Mouse (Mus musculus): Measurements from ENCODE around the gene Agap3. TPM values are rescaled to one million over a fixed set of nuclear protein-coding genes. Genes with fewer than 3 reads are reported as not detected.

The Agap3 gene
- total RNA-seq, 2 experiments from 2014 or later, result 67.8 to 71.0 TPM

DNA sequence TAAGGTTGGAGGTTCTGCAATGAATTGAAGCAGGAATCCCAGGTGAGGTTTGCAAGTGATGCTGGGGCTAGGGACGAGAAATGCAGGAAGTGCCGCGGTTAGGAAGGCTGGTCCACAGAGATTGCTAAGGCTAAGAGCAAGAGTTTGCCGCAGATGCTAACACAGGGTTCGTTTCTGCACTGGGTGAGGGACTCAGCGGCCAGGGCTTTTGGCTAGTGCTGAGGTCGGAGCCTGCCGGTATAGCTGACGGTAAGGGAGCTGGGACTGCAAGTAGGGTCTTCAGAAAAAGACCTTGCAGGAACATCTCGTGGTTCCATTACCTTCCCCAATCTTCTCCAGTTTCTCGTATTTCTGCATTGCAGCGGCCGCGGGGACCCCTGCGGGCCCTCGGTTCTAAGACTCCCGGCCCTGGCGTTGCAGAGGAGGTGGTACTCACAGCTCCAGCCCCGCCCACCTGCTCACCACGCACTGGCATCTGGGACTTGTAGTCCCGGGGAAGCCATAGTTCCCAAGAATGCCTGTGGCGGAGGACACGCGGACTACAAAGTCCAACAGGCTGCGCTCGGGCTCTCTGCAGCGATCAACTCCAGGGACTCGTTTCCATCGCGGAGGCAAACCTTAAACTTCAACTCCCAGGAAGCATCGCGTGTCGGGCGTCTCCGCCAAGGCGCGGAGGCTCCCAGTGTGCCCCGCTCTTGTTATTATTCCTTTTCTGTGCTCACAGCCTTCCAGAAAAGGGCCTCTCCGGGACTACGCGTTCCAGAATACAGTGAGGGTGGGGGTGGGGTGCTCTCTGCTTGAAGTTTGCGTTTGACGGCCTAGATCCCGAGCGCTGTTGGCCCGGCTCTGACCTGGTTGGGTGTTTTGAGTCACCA lies 28.6 kb upstream of the Agap3 start, which contains the start of the genes Cdk5 and Slc4a2:
Gene Cdk5, minus strand, starts transcription at position 402 of the 875 bp plus-strand sequence.
Gene Slc4a2, plus strand, starts transcription at position 709 of the 875 bp plus-strand sequence.
- peak within 1 kb of the TSS; percentile 97 for H3K27ac ChIP-seq
- no peak for TF ChIP-seq CTCF (IDR thresholded peaks at IDR 0.05)
- peak; percentile 99 for DNase-seq
- H3K4me3 ChIP-seq, result peak within 1 kb of the TSS; percentile 78
- intact Hi-C loops (cut with DNase I), result no loop called here

DNA sequence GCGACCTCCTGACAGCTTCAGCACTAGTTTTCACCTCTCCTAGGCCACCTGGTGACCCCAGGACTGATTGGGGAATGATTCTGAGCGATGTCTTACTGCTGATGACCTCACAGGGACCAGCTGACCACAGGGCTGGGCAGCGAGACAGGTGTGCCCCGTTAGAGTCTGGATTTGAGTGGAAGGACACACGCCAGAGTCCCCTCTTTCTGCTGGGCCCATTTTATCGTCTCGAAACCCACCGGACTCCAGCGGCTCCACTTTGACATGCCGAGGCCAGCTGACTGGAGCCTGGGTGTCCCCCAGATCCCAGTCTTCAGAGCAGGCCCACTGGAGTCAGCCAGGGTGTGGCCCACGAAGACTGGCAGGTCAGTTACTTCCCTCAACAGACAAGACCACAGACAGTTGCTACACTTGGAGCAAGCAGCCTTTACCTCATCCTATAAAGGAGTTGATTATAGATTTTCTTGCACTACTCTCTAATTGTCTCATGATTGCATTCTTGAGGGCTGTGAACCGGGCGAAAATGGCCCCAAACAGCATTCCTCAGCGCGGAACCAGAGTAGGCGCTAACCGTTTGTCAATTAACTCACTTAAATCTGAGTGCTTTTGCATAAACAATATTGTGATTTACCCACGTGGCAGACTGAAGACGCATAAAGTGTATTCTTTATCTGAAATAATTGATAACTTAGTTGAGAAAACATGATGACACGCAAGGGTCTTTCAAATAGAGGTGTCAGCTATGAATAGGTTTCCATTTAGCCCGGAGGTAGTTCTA lies 27.8 kb upstream of the Agap3 start:
- peak overlapping the region; percentile 78 for H3K4me3 ChIP-seq
- peak overlapping the region; percentile 97 for H3K27ac ChIP-seq
- DNase-seq, result no peak
- no peak for TF ChIP-seq CTCF (IDR thresholded peaks at IDR 0.05)
- intact Hi-C loops (cut with DNase I), result no loop called here

DNA sequence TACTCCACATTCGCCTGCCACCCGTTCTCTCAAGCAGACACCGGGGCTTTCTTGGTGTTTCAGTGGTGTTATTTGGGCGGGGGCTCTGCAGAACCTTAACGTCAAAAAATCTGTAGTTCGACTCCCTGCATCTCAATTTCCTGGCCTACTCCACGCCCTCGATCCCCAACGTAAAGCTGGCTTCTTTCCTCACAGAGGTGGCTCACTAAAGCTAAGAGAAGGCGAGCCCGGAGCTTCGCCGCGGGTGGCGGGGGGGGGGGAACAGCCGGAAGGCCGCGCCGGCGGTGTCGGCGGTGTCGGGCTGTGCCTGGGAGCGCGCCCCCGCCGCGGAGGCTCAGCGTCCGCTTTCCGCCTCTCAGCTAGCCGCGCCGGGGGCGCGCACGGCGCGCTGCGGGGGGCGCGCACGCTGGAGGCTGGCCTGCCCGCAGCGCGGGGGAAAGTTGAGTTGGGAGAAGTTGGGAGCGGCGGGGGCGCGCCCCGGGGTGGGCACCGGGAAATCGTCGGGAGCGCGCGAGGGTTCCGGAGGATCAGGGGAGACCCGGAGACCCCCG lies 27.0 kb upstream of the Agap3 start:
- Histone ChIP-seq H3K4me3 (peak overlapping the region; percentile 78), H3K27ac (peak overlapping the region; percentile 97)
- peak; percentile 94 for DNase-seq
- no peak for TF ChIP-seq CTCF (IDR thresholded peaks at IDR 0.05)
- intact Hi-C loops (cut with DNase I), result no loop called here

DNA sequence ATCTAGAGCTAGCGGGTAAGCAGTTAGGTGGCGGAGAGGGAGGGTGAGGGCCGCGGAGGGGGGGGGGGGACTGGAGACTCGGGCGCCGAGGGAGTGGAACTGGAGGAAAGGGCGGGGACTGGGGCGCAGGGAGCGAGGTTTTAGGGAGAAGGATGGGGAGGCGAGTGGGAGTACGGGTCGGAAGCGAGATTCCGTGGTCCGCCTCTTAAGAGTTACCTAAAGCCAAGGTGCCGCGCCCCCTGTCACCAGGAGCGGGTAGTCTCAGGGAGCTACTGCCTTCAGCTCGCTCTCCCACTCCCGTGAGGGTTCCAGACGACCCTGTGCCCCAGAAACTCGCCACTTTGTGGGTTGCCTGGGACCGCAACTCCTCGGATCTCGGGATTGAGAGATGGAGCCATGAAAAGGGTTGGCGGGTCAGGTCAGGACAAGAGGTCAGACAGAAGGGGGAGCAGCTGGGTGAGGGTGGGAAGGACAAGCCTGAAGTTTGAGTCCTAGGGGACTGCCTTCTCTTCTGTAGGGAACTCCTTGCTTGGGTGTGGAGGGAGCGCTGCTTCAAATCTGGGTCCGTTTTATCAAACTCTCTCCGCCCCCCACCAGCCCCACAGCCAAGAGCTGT lies 26.4 kb upstream of the Agap3 start:
- no peak for DNase-seq
- Histone ChIP-seq H3K4me3 (peak overlapping the region; percentile 78), H3K27ac (peak overlapping the region; percentile 97)
- intact Hi-C loops (cut with DNase I), result loop anchor here (2.0 kb wide), 1 partner anchor 19 kb away; the partner anchor contains the start of gene Fastk
- TF ChIP-seq CTCF (IDR thresholded peaks at IDR 0.05), result peak; percentile 31; the same call in 1 of the 2 replicates

DNA sequence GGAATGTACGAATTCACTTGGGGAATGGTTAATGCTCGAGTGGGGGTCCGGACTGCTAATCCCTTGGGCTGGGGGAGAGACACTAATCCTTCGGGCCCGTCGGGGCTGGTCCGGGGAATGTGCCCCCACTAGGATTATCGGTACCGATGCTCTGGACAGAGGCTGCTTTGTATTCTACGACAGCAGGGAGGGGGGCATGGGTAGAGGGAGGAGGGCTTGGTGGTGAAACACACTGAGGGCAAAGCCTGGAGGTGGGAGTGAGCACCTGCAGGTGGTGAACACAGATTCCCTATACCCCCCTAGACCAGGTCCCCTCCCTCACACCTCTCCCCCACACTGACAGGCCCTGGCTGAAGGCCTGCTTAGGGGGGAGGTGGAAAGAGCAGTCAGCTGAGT lies 25.9 kb upstream of the Agap3 start:
- intact Hi-C loops (cut with DNase I), result loop anchor here (2.0 kb wide), 1 partner anchor 19 kb away; the partner anchor contains the start of gene Fastk
- Histone ChIP-seq H3K27ac (peak overlapping the region; percentile 97), H3K4me3 (peak overlapping the region; percentile 78)
- no peak for DNase-seq
- TF ChIP-seq CTCF (IDR thresholded peaks at IDR 0.05), result no peak

DNA sequence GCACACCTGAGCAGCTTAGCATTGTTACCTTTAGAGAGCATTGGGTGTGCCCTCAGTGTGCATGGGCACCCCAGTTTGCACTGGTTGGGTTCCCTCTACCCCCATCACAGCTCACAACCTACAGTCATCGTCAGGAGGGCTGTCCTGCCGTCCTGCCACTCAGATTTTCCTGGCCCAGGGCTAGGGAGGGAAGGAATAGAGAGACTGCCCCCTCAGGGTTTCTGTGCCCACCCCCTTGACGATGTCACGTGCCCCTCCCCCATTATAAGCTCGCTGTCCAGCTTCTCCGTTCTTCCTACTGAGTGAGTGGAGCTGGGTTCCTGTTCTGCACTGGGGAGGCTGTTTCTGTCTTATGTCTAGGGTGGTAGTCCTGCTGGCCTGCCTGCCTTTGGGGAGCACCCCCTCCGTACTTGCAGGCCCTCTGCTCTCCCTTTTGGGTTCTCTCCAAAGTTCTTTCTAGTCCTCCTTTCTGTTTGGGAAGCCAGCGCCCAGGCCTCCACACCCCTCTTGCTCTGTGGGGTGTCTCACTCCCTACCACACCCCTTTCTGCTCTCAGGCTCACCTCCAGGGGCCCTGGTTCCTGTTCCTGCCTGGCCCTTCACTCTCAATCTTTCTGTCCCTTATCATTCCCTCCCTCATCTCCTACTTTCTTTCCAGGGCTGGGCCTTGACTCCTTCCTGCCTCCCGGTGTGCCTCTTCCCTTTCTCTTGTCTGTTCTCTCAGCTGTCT lies 25.3 kb upstream of the Agap3 start:
- no peak for TF ChIP-seq CTCF (IDR thresholded peaks at IDR 0.05)
- DNase-seq, result no peak
- peak overlapping the region; percentile 97; the same call in 1 of the 2 replicates for H3K27ac ChIP-seq
- peak overlapping the region; percentile 78 for H3K4me3 ChIP-seq
- intact Hi-C loops (cut with DNase I), result loop anchor here (2.0 kb wide), 1 partner anchor 18 kb away; the partner anchor contains the start of gene Fastk

DNA sequence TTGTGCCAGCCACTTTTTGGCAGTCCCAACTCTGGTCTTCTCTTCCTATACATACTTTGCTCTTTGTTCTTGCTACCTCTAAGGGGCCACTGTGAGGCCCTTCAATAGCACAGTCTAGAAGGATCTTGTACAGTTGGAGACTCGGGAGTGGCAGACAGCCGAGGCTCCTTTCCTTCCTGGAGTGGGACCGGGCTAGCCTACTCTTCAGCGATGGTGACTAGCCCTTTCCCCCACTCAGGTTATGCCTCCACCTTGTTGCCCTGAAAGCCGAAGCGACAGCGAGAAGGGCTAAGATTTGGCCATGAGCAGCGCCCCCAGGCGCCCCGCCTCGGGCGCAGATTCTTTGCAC lies 24.7 kb upstream of the Agap3 start:
- no peak overlapping the region for H3K27ac ChIP-seq
- no peak overlapping the region for H3K4me3 ChIP-seq
- no peak for DNase-seq
- intact Hi-C loops (cut with DNase I), result loop anchor here (2.0 kb wide), 1 partner anchor 18 kb away; the partner anchor contains the start of gene Fastk
- TF ChIP-seq CTCF (IDR thresholded peaks at IDR 0.05), result no peak

DNA sequence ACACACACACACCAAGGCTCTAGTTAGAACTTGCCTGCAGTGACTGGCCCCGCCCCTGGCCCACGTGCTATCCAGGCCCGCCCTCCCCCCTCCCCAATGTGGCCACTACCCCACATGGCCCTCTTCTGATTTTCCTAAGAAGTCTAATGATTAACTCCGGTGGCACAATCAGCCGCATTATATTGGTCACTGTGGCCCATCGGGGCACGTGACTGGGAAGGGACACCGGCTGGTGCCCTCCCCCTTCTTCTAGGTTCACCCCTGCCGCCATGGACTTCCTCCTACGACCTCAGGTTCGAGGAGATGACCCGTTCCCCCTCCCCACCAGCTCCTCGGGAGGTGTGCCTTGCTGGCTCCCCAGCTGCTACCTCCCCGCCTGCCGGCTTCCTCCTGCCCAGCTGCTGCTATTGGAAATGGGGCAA lies 24.0 kb upstream of the Agap3 start:
- Histone ChIP-seq H3K4me3 (no peak overlapping the region), H3K27ac (no peak overlapping the region)
- intact Hi-C loops (cut with DNase I), result loop anchor here (2.0 kb wide), 1 partner anchor 17 kb away; the partner anchor contains the start of gene Fastk
- no peak for TF ChIP-seq CTCF (IDR thresholded peaks at IDR 0.05)
- DNase-seq, result no peak

DNA sequence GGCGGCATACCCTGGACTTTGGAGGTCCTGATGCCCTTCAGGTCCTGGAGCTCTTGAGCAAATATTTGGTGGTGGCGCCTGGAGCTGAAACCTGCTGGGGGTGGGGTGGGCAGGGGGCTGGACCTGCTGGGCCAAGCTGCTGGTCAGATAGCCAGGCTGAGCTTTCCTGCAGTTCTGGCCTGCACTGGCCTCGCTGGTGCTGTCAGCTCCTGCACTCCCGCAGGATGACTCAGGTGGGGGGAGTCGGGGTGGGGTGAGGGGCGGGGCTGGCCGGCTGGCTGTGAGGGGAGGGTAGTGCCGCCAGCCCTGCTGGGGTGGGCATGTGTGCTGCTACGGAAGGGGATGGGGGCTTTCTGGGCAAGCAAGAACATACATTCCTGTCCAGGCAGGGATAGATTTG lies 23.4 kb upstream of the Agap3 start:
- no peak overlapping the region for H3K4me3 ChIP-seq
- no peak for TF ChIP-seq CTCF (IDR thresholded peaks at IDR 0.05)
- intact Hi-C loops (cut with DNase I), result no loop called here
- no peak for DNase-seq
- H3K27ac ChIP-seq, result no peak overlapping the region

DNA sequence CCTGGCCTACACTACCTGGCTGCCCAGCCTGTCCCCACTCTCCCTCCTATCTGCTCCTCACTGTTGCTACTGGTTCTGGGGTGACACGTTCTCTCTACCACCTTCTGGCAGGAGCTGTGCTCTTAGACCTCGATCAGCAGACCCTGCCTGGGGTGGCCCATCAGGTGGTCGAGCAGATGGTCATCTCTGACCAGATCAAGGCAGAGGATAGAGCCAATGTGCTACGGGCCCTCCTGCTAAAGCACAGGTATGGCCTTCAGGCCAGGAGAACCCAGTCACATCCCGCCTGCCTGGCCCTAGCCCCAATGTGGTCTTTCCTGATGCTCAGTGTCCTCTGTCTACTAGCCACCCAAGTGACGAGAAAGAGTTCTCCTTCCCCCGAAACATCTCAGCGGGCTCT lies 18.0 kb upstream of the Agap3 start:
- TF ChIP-seq CTCF (IDR thresholded peaks at IDR 0.05), result no peak
- DNase-seq, result no peak
- no peak overlapping the region for H3K4me3 ChIP-seq
- H3K27ac ChIP-seq, result no peak overlapping the region
- intact Hi-C loops (cut with DNase I), result no loop called here

DNA sequence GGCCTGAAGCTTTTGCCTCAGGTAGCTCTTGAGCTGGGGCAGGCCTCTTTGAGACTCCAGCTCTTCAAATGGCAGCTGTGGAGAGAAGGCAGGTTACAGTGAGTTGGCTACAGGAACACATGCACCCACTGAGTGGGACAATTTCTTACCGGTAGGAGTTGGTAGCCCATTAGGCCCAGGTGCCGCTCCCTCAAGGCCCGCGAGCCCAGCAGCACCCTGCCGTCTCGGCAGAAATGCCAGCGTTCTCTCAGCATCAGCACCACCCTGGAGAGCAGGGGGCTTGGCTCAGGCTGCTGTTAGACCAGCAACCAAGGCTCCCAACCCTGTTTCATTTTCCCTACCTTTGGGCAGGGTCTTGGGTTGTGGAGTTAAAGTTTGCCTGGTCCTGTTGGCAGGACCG lies 10.8 kb upstream of the Agap3 start:
- TF ChIP-seq CTCF (IDR thresholded peaks at IDR 0.05), result no peak
- DNase-seq, result no peak
- Histone ChIP-seq H3K27ac (no peak overlapping the region), H3K4me3 (no peak overlapping the region)
- intact Hi-C loops (cut with DNase I), result no loop called here

All from gastrocnemius, adult 2 months (tissue).